ENCODE assay signal across 12 mouse cellular contexts in genomic region chr14:72142883-72143487, GRCm38 (mm10).
DNase-seq lines count a peak whose midpoint lies in the region; ATAC-seq lines count a peak whose summit lies in the region.
"Had no signal": no experiment of that assay in that cellular context is flagged by ENCODE, and none has a peak within 500 bp of the region (broad histone marks: within the 10 kb centered on the region; RNA-seq: fewer than 3 reads in every experiment).

No protein-coding gene starts in this region.

- 9% methylated on average over 6 of the region's 6 CpGs for WGBS in heart, embryonic 11.5 days (ENCODE audit: insufficient replicate concordance)
- 16% methylated on average over 6 of the region's 6 CpGs for WGBS in midbrain, embryonic 14.5 days

- no peak for DNase-seq in heart, postnatal 25 days (ENCODE audit: low spot score)
- DNase-seq in left cerebral cortex, postnatal 4 days = peak; percentile 86
- DNase-seq in left cerebral cortex, postnatal 36 days (ENCODE audit: low spot score in 2 of 2) = no peak
- peak; percentile 28 to 75 for DNase-seq in cerebellum, postnatal 4 days (ENCODE audit: low spot score in 2 of 2)
- DNase-seq in midbrain, embryonic 14.5 days = peak; percentile 59
- DNase-seq in urinary bladder, postnatal 10 days (ENCODE audit: low spot score) = no peak
- no peak for DNase-seq in thymus, postnatal 36 days
- DNase-seq: adrenal gland, postnatal 10 days; kidney, adult 18-20 months; lung, adult 18-20 months; thymus, postnatal 14 days had no signal

- no peak overlapping the region for H3K9ac ChIP-seq in heart, embryonic 11.5 days (ENCODE audit: low read depth, low read length)
- no peak overlapping the region for H3K9ac ChIP-seq in midbrain, embryonic 14.5 days (replicated peaks; ENCODE audit: low read length)

- H3K9me3 ChIP-seq in heart, embryonic 11.5 days (replicated peaks; ENCODE audit: control insufficient read depth, low read length) = no peaks in the 10 kb centered on the region
- H3K9me3 ChIP-seq in midbrain, embryonic 14.5 days (ENCODE audit: control insufficient read depth, low read length) = no peaks in the 10 kb centered on the region

- intact Hi-C loops in heart, postnatal 25 days (cut with DNase I) = no loop called here
- intact Hi-C loops in left cerebral cortex, postnatal 4 days (cut with DNase I) = no loop called here
- intact Hi-C loops in left cerebral cortex, postnatal 36 days (cut with DNase I) = no loop called here

- no peaks in the 10 kb centered on the region for H3K36me3 ChIP-seq in heart, embryonic 11.5 days (ENCODE audit: control insufficient read depth, insufficient read depth, low read length)
- H3K36me3 ChIP-seq in midbrain, embryonic 14.5 days (ENCODE audit: control insufficient read depth, insufficient read depth, low read length) = no peaks in the 10 kb centered on the region

- ATAC-seq in heart, embryonic 11.5 days (replicated peaks; ENCODE audit: insufficient number of reproducible peaks, low FRiP score, low TSS enrichment) = peak; percentile 46; the same call in 1 of the 2 replicates
- peak; percentile 66; the same call in 1 of the 2 replicates for ATAC-seq in midbrain, embryonic 14.5 days (ENCODE audit: low FRiP score, low TSS enrichment)

- 0 out of 2 replicates have a peak overlapping the region, but pooled peaks have one; percentile 9 for H3K4me2 ChIP-seq in heart, embryonic 11.5 days
- no peak overlapping the region for H3K4me2 ChIP-seq in midbrain, embryonic 14.5 days (ENCODE audit: low read length)

- H3K4me1 ChIP-seq in heart, embryonic 11.5 days (ENCODE audit: control insufficient read depth, insufficient read depth, low read length) = no peaks in the 10 kb centered on the region
- peaks cover 7% of the 10 kb centered on the region; the same call in 1 of the 2 replicates for H3K4me1 ChIP-seq in midbrain, embryonic 14.5 days (ENCODE audit: control insufficient read depth, insufficient read depth, low read length)

- H3K4me3 ChIP-seq in heart, embryonic 11.5 days (ENCODE audit: low read depth, low read length) = no peak overlapping the region
- no peak overlapping the region for H3K4me3 ChIP-seq in midbrain, embryonic 14.5 days (replicated peaks; ENCODE audit: low read depth, low read length)

- peaks cover 4% of the 10 kb centered on the region; the same call in 1 of the 2 replicates for H3K27me3 ChIP-seq in heart, embryonic 11.5 days (ENCODE audit: control insufficient read depth, insufficient read depth, low read length)
- no peaks in the 10 kb centered on the region for H3K27me3 ChIP-seq in midbrain, embryonic 14.5 days (ENCODE audit: control insufficient read depth, insufficient read depth, low read length)

- no peak overlapping the region for H3K27ac ChIP-seq in heart, embryonic 11.5 days (ENCODE audit: low read depth, low read length)
- no peak overlapping the region for H3K27ac ChIP-seq in midbrain, embryonic 14.5 days (replicated peaks; ENCODE audit: low read depth, low read length)

Comparison
In these comparisons a context has a peak if more than half of its experiments do, and no peak if none do; other contexts are left out.
1. DNase-seq: peak in left cerebral cortex, postnatal 4 days (single experiment), cerebellum, postnatal 4 days (2 of 2) and midbrain, embryonic 14.5 days (single experiment); none in heart, postnatal 25 days (single experiment), left cerebral cortex, postnatal 36 days (0 of 2), urinary bladder, postnatal 10 days (single experiment) and thymus, postnatal 36 days (0 of 2).